Mouse (Mus musculus) brain, embryonic 14.5 days (tissue): Measurements from ENCODE around the gene Cd59b.
"Not testable (repeated sequence)": the region's sequence is repeated elsewhere in the genome, so short reads cannot be mapped to it uniquely, and the experiment has no call there.

ENCODE experiments used
- CTCF ChIP-seq: fragments of 200-500 bp; IDR thresholded peaks from 2 replicates; pipeline ENCODE4 v1.5.1; 2012; ENCODE audit warnings: inconsistent platforms, mild to moderate bottlenecking, moderate library complexity, borderline replicate concordance; ENCODE audit not compliant: insufficient read depth, insufficient read length; ENCODE audit errors: extremely low read depth
- POLR2A ChIP-seq: fragments of 200-500 bp; IDR thresholded peaks from 2 replicates; pipeline ENCODE4 v1.6.1; 2012; ENCODE audit warnings: mild to moderate bottlenecking, inconsistent platforms, borderline replicate concordance; ENCODE audit not compliant: poor library complexity, insufficient read depth, insufficient read length, severe bottlenecking; ENCODE audit errors: extremely low read depth

GRCm38 (mm10) chr2:104117173-104117572 is 47.5 kb downstream of the Cd59b start:
- not testable (repeated sequence) for TF ChIP-seq CTCF, POLR2A
